Mouse (Mus musculus): ENCODE results near the gene Apip. TPM values are rescaled to one million over a fixed set of nuclear protein-coding genes. Genes with fewer than 3 reads are reported as not detected.

Gene Apip
- polyA plus RNA-seq, 1 experiment, result 24.4 TPM

GRCm38 (mm10) chr2:103070586-103070985 is 2.9 kb upstream of the Apip start:
- DNase-seq, result no peak
- TF ChIP-seq CTCF (conservative IDR thresholded peaks at IDR 0.05; ENCODE audit: insufficient read depth, insufficient read length, low read depth, low read length), result no peak
- TF ChIP-seq POLR2A (IDR thresholded peaks at IDR 0.05; ENCODE audit: low read depth, low read length), result no peak
- H3K4me1 ChIP-seq (ENCODE audit: control insufficient read depth, insufficient read depth, low read length), result peaks cover 5% of the 10 kb centered on the region; the same call in 1 of the 2 replicates
- no peak overlapping the region for H3K27ac ChIP-seq (ENCODE audit: insufficient read depth, low read depth, low read length)
- 74% methylated on average over 3 of the region's 3 CpGs for WGBS
- H3K36me3 ChIP-seq (ENCODE audit: control insufficient read depth, insufficient read depth, low read length), result no peaks in the 10 kb centered on the region
- H3K27me3 ChIP-seq (replicated peaks; ENCODE audit: control insufficient read depth, insufficient read depth, low read length), result no peaks in the 10 kb centered on the region
- H3K4me3 ChIP-seq (ENCODE audit: insufficient read depth, low read depth, low read length), result no peak overlapping the region

GRCm38 (mm10) chr2:103081117-103081516 is 7.6 kb downstream of the Apip start:
- WGBS, result 45% methylated on average over 6 of the region's 6 CpGs
- peak; percentile 8 for DNase-seq
- Histone ChIP-seq H3K4me3 (ENCODE audit: insufficient read depth, low read depth, low read length) (no peak overlapping the region), H3K36me3 (ENCODE audit: control insufficient read depth, insufficient read depth, low read length) (no peaks in the 10 kb centered on the region), H3K27me3 (replicated peaks; ENCODE audit: control insufficient read depth, insufficient read depth, low read length) (no peaks in the 10 kb centered on the region), H3K27ac (ENCODE audit: insufficient read depth, low read depth, low read length) (no peak overlapping the region), H3K4me1 (ENCODE audit: control insufficient read depth, insufficient read depth, low read length) (no peaks in the 10 kb centered on the region)
- TF ChIP-seq CTCF (conservative IDR thresholded peaks at IDR 0.05; ENCODE audit: insufficient read depth, insufficient read length, low read depth, low read length), result no peak
- no peak for TF ChIP-seq POLR2A (IDR thresholded peaks at IDR 0.05; ENCODE audit: low read depth, low read length)

- Histone ChIP-seq H3K27ac (ENCODE audit: insufficient read depth, low read depth, low read length) (no peak overlapping the region), H3K27me3 (replicated peaks; ENCODE audit: control insufficient read depth, insufficient read depth, low read length) (no peaks in the 10 kb centered on the region), H3K4me3 (ENCODE audit: insufficient read depth, low read depth, low read length) (no peak overlapping the region), H3K4me1 (ENCODE audit: control insufficient read depth, insufficient read depth, low read length) (no peaks in the 10 kb centered on the region), H3K36me3 (ENCODE audit: control insufficient read depth, insufficient read depth, low read length) (no peaks in the 10 kb centered on the region)
- WGBS, result 86% methylated on average over 5 of the region's 5 CpGs
- no peak for TF ChIP-seq CTCF (conservative IDR thresholded peaks at IDR 0.05; ENCODE audit: insufficient read depth, insufficient read length, low read depth, low read length)
- TF ChIP-seq POLR2A (IDR thresholded peaks at IDR 0.05; ENCODE audit: low read depth, low read length), result no peak
- DNase-seq, result no peak
Measured at GRCm38 (mm10) chr2:103081706-103082105, 8.2 kb downstream of the Apip start.

GRCm38 (mm10) chr2:103082853-103083252 is 9.4 kb downstream of the Apip start:
- H3K27ac ChIP-seq (ENCODE audit: insufficient read depth, low read depth, low read length), result no peak overlapping the region
- no peaks in the 10 kb centered on the region for H3K4me1 ChIP-seq (ENCODE audit: control insufficient read depth, insufficient read depth, low read length)
- WGBS, result 76% methylated on average over 7 of the region's 7 CpGs
- no peak for DNase-seq
- no peaks in the 10 kb centered on the region for H3K27me3 ChIP-seq (replicated peaks; ENCODE audit: control insufficient read depth, insufficient read depth, low read length)
- no peak overlapping the region for H3K4me3 ChIP-seq (ENCODE audit: insufficient read depth, low read depth, low read length)
- no peak for TF ChIP-seq POLR2A (IDR thresholded peaks at IDR 0.05; ENCODE audit: low read depth, low read length)
- no peak for TF ChIP-seq CTCF (conservative IDR thresholded peaks at IDR 0.05; ENCODE audit: insufficient read depth, insufficient read length, low read depth, low read length)
- peaks cover 2% of the 10 kb centered on the region; the same call in 1 of the 2 replicates for H3K36me3 ChIP-seq (ENCODE audit: control insufficient read depth, insufficient read depth, low read length)

GRCm38 (mm10) chr2:103084451-103084850 is 11.0 kb downstream of the Apip start:
- Histone ChIP-seq H3K4me1 (ENCODE audit: control insufficient read depth, insufficient read depth, low read length) (no peaks in the 10 kb centered on the region), H3K27me3 (replicated peaks; ENCODE audit: control insufficient read depth, insufficient read depth, low read length) (no peaks in the 10 kb centered on the region), H3K36me3 (ENCODE audit: control insufficient read depth, insufficient read depth, low read length) (peaks cover 2% of the 10 kb centered on the region; the same call in 1 of the 2 replicates), H3K4me3 (ENCODE audit: insufficient read depth, low read depth, low read length) (no peak overlapping the region), H3K27ac (ENCODE audit: insufficient read depth, low read depth, low read length) (no peak overlapping the region)
- 51% methylated on average over 5 of the region's 5 CpGs for WGBS
- no peak for TF ChIP-seq POLR2A (IDR thresholded peaks at IDR 0.05; ENCODE audit: low read depth, low read length)
- TF ChIP-seq CTCF (conservative IDR thresholded peaks at IDR 0.05; ENCODE audit: insufficient read depth, insufficient read length, low read depth, low read length), result 0 out of 2 replicates have a peak, but pooled peaks have one; percentile 1
- DNase-seq, result peak; percentile 21

GRCm38 (mm10) chr2:103085633-103086032 is 12.2 kb downstream of the Apip start:
- no peak for DNase-seq
- no peak for TF ChIP-seq CTCF (conservative IDR thresholded peaks at IDR 0.05; ENCODE audit: insufficient read depth, insufficient read length, low read depth, low read length)
- TF ChIP-seq POLR2A (IDR thresholded peaks at IDR 0.05; ENCODE audit: low read depth, low read length), result no peak
- H3K36me3 ChIP-seq (ENCODE audit: control insufficient read depth, insufficient read depth, low read length), result peaks cover 2% of the 10 kb centered on the region; the same call in 1 of the 2 replicates
- no peak overlapping the region for H3K4me3 ChIP-seq (ENCODE audit: insufficient read depth, low read depth, low read length)
- H3K27ac ChIP-seq (ENCODE audit: insufficient read depth, low read depth, low read length), result no peak overlapping the region
- no peaks in the 10 kb centered on the region for H3K4me1 ChIP-seq (ENCODE audit: control insufficient read depth, insufficient read depth, low read length)
- 80% methylated on average over 10 of the region's 10 CpGs for WGBS
- no peaks in the 10 kb centered on the region for H3K27me3 ChIP-seq (replicated peaks; ENCODE audit: control insufficient read depth, insufficient read depth, low read length)

GRCm38 (mm10) chr2:103086432-103086831 is 13.0 kb downstream of the Apip start:
- 3% methylated on average over 1 of the region's 1 CpGs for WGBS
- DNase-seq, result peak; percentile 47
- H3K4me1 ChIP-seq (ENCODE audit: control insufficient read depth, insufficient read depth, low read length), result no peaks in the 10 kb centered on the region
- TF ChIP-seq POLR2A (IDR thresholded peaks at IDR 0.05; ENCODE audit: low read depth, low read length) (no peak), CTCF (conservative IDR thresholded peaks at IDR 0.05; ENCODE audit: insufficient read depth, insufficient read length, low read depth, low read length) (no peak)
- H3K4me3 ChIP-seq (ENCODE audit: insufficient read depth, low read depth, low read length), result no peak overlapping the region
- no peaks in the 10 kb centered on the region for H3K27me3 ChIP-seq (replicated peaks; ENCODE audit: control insufficient read depth, insufficient read depth, low read length)
- peaks cover 2% of the 10 kb centered on the region; the same call in 1 of the 2 replicates for H3K36me3 ChIP-seq (ENCODE audit: control insufficient read depth, insufficient read depth, low read length)
- H3K27ac ChIP-seq (ENCODE audit: insufficient read depth, low read depth, low read length), result no peak overlapping the region

All from kidney, adult 2 months (tissue).